Mouse (Mus musculus) adrenal gland (tissue): Measurements from ENCODE around the gene Nufip1.

ENCODE experiments used
- intact Hi-C: fragments of 180-260 bp; cut with DNase I; formaldehyde crosslinking; loops from one replicate; pipeline ENCODE4 v1.15.1; 2025
- long read RNA-seq, 2 experiments: library from polyadenylated mRNA; unstranded; transcript quantifications; one replicate each; pipeline ENCODE4 v2.0.0; 2020; ENCODE audit warnings: borderline replicate concordance in 1 of 2; ENCODE audit not compliant: insufficient replicate concordance in 1 of 2

The Nufip1 gene
- long read RNA-seq, experiment 1, transcript Nufip1-201 (10 exons, 3,974 nt), result major isoform, 10 of 11 reads
- long read RNA-seq, experiment 1, partial matches to known transcripts, result 1 of 11 reads
- long read RNA-seq, experiment 1, other reads (novel, unspliced or antisense), result 0 of 11 reads
- long read RNA-seq, experiment 2, transcript Nufip1-201 (10 exons, 3,974 nt), result major isoform, 13 of 18 reads
- long read RNA-seq, experiment 2, partial matches to known transcripts, result 4 of 18 reads
- long read RNA-seq, experiment 2, other reads (novel, unspliced or antisense), result 1 of 18 reads

GRCm38 (mm10) chr14:76110396-76111221 is at the start of gene Nufip1, which contains the start of gene Gpalpp1:
Nufip1 (plus strand) TSS chr14:76110891.
Gpalpp1 (minus strand) TSS chr14:76110760.
- intact Hi-C loops, result no loop called here

GRCm38 (mm10) chr14:76067237-76067636 is 43.5 kb upstream of the Nufip1 start:
- intact Hi-C loops, result no loop called here

- intact Hi-C loops, result no loop called here
These were observed 42.4 kb upstream of the Nufip1 start for GRCm38 (mm10) chr14:76068296-76068695.

- intact Hi-C loops, result no loop called here
These were observed 41.4 kb upstream of the Nufip1 start for GRCm38 (mm10) chr14:76069296-76069695.

- intact Hi-C loops, result no loop called here
These were observed 38.1 kb upstream of the Nufip1 start for GRCm38 (mm10) chr14:76072626-76073025.

GRCm38 (mm10) chr14:76074206-76074605 is 36.5 kb upstream of the Nufip1 start:
- intact Hi-C loops, result no loop called here

- intact Hi-C loops, result no loop called here
These were observed 35.0 kb upstream of the Nufip1 start for GRCm38 (mm10) chr14:76075721-76076120.

- intact Hi-C loops, result no loop called here
These were observed 34.1 kb upstream of the Nufip1 start for GRCm38 (mm10) chr14:76076602-76077001.

GRCm38 (mm10) chr14:76077088-76077491 is 33.6 kb upstream of the Nufip1 start:
- intact Hi-C loops, result no loop called here

- intact Hi-C loops, result no loop called here
These were observed 29.2 kb upstream of the Nufip1 start for GRCm38 (mm10) chr14:76081451-76081850.

- intact Hi-C loops, result no loop called here
These were observed 28.5 kb upstream of the Nufip1 start for GRCm38 (mm10) chr14:76082086-76082636.

GRCm38 (mm10) chr14:76084188-76084587 is 26.5 kb upstream of the Nufip1 start:
- intact Hi-C loops, result no loop called here

GRCm38 (mm10) chr14:76097244-76097643 is 13.4 kb upstream of the Nufip1 start:
- intact Hi-C loops, result no loop called here

- intact Hi-C loops, result no loop called here
These were observed 12.9 kb upstream of the Nufip1 start for GRCm38 (mm10) chr14:76097815-76098214.

- intact Hi-C loops, result no loop called here
These were observed 11.1 kb upstream of the Nufip1 start for GRCm38 (mm10) chr14:76099543-76099942.

GRCm38 (mm10) chr14:76115744-76116143 is 5.1 kb downstream of the Nufip1 start:
- intact Hi-C loops, result no loop called here

GRCm38 (mm10) chr14:76118963-76119362 is 8.3 kb downstream of the Nufip1 start:
- intact Hi-C loops, result no loop called here

- intact Hi-C loops, result loop anchor here (5.0 to 10.0 kb wide), 2 partner anchors 352 to 894 kb away; no protein-coding TSS in a partner anchor
These were observed 9.8 kb downstream of the Nufip1 start for GRCm38 (mm10) chr14:76120472-76120871.

GRCm38 (mm10) chr14:76121901-76122662 is 11.4 kb downstream of the Nufip1 start:
- intact Hi-C loops, result loop anchor here (5.0 to 10.0 kb wide), 2 partner anchors 350 to 893 kb away; no protein-coding TSS in a partner anchor

- intact Hi-C loops, result loop anchor here (5.0 to 10.0 kb wide), 2 partner anchors 350 to 892 kb away; no protein-coding TSS in a partner anchor
These were observed 12.0 kb downstream of the Nufip1 start for GRCm38 (mm10) chr14:76122663-76123058.

GRCm38 (mm10) chr14:76127311-76127710 is 16.6 kb downstream of the Nufip1 start:
- intact Hi-C loops, result loop anchor here (10.0 kb wide), 1 partner anchor 887 kb away; no protein-coding TSS in a partner anchor
